Mouse (Mus musculus): ENCODE measurements at regions not wholly inside any gene's neighbourhood (a gene's known extent, or its start where the extent isn't known, plus 50 kb on each side); places are given as distances from the start of the nearest gene placed in this dataset.
A peak's percentile ranks its signal among the peaks of the same experiment; 100 is the strongest.

DNA sequence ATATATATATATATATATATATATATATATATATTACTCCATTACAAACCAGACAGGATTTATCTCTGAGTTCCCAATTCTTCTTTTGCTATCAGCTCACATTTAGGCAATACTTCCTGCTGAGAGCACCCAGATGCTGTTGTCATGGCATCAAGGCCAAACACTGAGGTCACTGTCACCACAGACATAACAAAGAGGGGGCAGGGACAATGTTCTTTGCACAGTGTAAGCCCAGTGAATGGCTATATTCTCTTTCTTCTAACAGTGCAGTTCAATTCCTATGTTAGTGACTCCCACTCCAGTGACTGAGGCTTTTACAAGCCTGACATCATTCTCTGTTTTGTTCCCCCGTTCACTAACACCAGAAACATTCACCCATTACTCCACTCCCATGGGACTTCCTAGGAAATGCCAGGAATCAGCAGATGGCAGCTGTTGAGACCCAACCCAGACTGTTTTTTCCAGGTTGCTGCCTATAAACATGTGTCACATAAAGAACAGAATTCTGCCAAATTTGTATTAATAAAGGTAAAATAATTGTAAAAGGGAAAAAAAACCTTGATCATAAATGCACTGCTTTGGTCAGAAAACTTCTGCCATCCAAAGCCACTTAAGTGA is 289.5 kb downstream of the Slc22a22 start:
- intact Hi-C loops (cut with DNase I; ENCODE audit: low total_unique reads), result no loop called here
- DNase-seq, result no peak

DNA sequence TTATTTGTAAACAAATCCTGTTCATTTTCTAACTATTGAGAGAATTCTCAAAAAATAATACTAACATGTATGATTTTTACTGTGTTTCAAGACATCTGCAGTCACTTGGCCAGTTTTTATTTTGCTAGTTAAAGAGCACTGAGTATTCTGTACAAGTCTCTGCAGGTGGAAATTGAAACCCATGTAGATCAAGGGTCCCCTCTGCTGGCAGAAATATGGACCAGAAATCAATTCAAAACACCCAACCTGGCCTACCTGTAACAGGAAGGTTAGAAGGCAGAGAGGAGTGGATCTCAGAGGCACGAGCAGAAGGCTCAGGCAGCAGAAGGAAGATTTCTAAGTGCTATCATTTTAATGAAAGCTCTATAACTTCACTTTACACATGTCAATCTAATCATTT is 298.3 kb downstream of the Slc22a22 start:
- intact Hi-C loops (cut with DNase I; ENCODE audit: low total_unique reads), result no loop called here
- DNase-seq, result no peak

DNA sequence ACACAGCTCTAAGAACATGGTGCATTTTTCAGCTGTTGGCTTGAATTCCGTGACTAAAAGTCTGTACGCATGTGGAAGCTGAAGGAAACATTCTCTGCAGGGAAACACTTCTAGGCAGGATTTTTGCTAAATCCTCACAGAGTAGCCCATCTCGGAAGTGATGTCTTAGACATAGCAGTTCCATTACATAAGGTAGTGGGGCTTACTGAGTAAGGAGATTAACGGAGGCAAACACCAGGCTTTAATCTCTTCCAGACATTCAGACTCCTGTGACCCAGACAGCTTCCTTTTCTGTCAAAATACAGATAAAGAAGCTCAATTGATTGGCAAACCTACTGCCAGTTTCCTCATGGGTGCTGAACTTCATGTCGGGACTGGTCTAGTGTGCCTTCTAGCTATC is 304.7 kb downstream of the Slc22a22 start:
- intact Hi-C loops (cut with DNase I; ENCODE audit: low total_unique reads), result no loop called here
- no peak for DNase-seq

DNA sequence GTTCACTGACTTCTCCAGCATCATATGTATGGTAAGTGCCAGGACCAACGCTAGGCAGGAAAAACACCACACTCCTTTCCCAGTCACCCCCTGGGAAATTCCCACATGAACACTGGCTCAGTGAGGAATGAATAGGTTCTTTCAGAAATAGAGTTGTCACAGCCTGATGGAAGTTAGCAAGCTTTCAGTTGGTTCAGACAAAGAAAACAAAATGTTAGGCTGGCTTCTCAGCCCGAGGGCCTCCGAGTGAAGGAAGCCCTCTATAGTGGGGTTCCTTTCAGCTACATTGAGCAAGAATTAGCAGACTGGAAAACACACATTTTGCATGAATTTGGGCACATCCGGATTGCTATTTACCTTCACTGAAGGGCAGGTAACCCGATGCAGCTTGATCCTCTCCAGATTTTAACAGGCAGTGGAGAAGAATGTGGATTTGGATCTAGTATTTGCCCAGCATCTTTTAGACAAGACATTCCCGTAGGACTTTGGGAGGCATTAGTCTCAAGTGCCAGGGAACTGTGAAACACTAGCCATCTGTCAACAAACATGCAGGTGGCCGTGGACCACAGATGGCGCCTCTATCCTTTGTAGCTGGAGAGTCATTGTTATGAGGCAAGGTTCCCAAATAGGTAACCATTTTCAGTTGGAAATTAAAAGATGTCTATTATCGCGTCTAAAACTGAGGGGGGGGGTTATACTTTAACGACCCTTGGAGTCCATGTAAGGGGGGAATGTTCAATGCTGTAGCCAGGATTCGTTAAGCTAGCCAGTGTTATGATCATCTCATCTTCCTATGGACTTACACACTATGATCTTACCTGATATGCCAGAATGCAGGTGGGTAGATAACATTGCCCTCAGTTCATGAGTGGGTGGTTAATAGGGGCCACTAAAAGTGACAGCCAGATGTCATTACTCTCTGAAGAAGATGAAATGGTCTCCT is 314.8 kb downstream of the Slc22a22 start:
- DNase-seq, result no peak
- intact Hi-C loops (cut with DNase I; ENCODE audit: low total_unique reads), result no loop called here

DNA sequence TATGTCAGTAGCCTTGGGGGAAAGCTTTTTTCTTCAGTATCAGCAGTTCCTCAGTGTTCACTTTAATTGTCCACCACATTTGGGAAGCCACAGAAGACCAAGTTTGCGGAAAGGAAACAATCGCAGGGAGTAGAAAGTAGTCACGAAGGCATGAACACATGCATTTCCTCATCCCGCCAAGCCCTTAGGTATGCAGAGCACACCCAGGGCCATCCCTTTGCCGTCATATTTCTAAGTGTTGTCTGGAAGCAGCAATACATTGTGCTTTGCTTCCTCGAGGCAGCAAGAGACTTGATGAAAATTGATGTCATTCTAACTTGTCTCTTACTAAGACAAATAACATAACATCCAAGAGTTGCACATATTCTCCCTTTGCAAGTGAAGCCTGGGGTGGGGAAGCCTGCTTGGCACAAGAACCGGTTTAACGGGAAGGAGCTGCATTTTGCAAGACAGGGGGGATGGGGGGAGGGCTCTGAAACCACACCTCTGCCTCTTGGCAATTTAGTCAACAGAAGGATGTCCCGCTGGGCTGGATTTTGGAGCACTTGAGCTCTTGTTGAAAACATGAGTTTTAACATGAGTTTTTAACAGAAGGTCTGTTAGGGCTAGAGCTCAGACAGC is 337.2 kb downstream of the Slc22a22 start:
- DNase-seq, result peak; percentile 13
- intact Hi-C loops (cut with DNase I; ENCODE audit: low total_unique reads), result no loop called here

DNA sequence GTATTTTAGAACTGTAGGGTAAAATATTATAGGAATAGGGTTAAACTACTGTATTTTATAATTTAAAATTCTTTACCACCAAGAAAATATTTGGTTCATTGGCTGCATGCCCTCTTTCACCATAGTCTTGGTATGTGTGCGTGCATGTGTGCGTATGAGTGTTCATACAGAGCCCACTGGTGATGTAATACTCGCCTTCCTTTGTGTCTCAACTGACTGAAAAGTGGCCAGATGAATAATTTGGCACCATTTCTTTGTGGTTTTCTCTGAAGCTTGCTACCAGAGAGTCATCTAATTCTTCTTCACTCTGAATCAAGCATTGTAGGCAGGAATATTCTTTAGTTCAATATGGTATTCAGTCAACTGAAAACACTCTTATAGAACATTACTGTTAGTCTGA is 372.7 kb downstream of the Slc22a22 start:
- intact Hi-C loops (cut with DNase I; ENCODE audit: low total_unique reads), result no loop called here
- no peak for DNase-seq

DNA sequence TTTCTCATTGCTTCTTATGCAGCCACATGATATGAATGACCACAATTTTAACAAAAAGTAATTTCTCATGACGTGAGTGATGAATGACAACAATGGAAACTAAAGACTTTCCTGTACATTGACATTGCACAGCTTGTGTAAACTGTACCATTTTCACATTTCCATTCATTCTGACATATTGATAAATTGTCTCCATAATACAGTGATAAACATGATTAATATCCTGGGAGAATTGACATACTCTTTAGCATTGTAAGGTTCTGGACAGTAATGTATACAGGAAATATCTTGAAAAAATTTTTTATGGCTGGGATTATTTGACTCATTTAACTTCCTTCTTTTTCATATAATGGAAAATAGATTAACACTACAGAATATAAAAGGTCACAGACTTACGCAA is 380.1 kb downstream of the Slc22a22 start:
- DNase-seq, result no peak
- intact Hi-C loops (cut with DNase I; ENCODE audit: low total_unique reads), result no loop called here

DNA sequence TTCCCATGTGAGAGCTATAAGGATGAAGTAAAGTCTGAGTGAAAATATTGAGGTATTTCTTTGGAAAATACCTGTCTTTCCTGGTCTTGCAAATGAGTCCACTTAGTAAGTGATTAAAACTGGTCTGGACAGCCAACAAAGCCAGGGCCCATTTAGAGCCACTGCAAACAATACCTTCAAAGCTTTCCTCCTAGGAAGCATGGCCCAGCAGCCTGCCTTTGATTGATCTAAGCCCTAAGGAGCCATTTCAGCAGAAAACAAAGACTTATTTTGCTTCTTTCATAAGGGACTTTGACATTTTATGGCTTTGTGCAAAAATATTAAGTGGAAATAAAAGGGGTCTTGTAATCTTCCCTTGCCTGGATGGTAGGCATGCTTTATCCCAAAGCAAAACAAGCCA is 397.6 kb downstream of the Slc22a22 start:
- DNase-seq, result no peak
- intact Hi-C loops (cut with DNase I; ENCODE audit: low total_unique reads), result no loop called here

DNA sequence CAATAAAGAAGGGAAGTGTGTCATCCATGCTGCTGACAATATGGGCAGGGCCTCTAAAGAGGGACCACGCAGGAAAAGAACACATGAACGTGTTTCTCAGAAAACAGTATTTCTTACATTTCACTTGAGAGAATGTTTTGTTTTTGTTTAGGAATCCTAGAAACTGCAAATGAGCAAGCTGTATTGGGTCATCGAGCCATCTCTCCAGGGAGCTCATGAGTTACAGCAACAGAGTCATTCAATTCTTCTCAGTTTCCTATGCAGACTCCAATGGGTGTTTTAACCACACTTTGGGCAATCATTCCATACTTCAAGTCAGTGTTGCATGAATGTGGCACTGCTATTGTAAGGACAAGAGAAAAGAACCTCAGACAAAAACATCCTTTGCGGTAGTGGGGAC is 403.6 kb downstream of the Slc22a22 start:
- intact Hi-C loops (cut with DNase I; ENCODE audit: low total_unique reads), result no loop called here
- no peak for DNase-seq

DNA sequence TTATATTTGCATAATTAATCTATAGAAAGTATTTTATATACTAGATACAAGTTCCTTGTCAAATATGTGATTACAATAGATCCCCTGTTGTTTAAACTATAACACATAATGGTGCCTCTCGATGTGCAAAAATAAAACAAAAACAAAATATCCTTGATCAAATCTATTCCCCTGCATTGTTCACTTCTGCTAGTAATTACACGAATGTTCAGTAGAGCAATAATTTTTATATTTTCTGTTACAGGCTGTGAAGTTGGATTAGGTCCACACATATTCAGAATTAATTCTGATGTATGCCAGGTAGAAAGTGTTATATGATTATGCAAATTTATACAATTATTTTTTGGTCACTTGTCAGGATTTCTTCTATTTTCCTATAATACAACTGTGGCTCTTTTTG is 415.9 kb downstream of the Slc22a22 start:
- DNase-seq, result no peak
- intact Hi-C loops (cut with DNase I; ENCODE audit: low total_unique reads), result no loop called here

DNA sequence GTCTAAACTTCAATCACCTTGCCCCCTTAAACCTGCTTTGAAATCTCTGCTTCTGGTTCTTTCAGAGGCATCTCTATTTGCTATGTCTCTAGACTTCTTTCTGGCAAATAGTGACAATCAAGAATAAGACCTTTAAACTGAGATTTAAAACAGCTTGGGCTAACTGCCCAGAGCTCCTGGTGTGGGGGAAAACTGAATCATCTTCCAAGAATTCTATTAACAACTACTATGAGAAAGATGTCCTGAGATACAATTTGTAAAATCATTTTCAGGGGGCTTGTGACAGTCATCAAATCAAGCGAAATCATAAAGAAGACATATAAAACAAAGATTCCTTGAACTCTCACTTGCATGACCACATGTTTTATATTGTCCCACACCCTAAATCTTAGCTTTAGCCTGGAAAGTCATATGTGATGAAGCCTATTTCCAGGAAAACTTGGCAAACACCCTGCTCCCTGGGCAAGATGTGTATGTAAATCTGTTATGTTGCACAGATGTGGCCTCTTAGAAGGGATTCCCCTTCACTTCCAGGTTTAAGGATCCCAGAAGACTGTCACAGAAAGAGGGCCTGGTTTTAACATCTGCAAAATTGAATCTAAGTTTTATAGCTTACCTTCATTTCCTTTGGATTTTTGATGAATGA is 417.8 kb downstream of the Slc22a22 start:
- intact Hi-C loops (cut with DNase I; ENCODE audit: low total_unique reads), result no loop called here
- no peak for DNase-seq

DNA sequence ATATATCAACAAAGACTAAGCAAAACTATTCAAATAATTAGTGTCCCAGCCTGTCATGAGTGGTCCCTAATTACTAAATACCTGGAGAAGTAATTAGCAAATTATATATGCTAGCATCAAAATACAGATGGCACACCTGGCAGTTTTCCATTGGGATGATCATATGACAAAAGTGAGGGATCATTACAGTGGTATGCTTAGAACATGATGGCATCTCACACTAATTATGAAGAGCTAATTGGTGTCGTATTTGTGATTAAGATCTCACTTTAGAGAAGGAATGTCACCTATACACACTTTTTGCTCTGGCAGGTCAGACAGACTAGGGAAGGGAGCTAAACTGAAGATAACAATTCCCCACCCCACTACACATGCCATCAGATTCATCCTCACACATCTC is 425.1 kb downstream of the Slc22a22 start:
- intact Hi-C loops (cut with DNase I; ENCODE audit: low total_unique reads), result no loop called here
- DNase-seq, result no peak

DNA sequence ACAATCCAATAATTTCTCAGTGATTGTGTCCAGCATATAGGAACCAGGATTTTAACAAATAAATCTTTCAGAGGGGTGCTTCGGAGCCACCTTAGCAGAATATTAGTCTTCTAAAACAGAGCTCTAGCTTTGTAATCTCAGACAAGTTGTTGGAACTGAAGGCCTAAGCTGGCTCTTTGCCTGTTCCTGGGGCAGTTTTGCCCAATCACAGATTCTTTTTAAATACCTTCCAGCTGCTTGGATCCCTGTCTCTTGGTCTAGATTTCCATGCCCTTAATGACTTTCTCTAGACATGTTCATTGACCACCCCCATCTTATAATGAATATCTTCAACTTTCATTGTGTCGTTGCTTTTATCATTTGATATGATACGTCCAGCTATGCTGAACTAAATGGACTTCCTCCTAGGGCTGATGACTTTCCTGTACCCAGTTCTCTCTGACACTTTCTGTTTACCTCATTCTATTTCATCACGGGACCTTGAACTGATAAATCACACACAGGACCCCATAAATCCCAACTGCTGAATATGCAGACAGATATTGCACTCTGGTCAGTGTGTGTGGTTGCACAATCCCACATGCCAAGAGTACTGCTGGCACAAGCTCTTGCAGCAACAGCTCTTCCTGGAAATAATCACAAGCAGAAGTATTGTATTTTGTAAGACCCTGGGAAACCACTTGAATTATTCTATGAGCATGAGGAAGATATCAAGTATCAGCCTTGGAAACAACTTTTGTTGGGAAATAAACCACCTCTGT is 440.4 kb downstream of the Slc22a22 start:
- intact Hi-C loops (cut with DNase I; ENCODE audit: low total_unique reads), result no loop called here
- DNase-seq, result no peak

DNA sequence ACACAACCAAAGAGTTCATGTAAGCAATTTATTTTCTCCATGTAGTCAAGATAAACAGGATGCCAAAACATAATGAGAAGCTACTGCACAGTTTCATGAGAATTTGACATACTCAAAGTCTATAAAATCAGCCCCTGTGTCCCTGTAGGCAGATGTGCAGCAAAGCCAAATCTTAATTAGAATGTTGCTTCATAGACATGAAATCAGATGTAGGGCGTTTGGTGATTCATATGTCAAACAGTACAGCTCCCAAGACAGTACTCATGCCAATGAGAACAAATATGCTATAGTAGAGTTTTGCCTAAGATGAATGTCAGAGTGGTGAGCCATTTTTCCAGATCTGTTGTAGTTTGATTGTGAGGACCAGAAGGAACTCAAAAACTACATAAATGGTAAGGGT is 444.4 kb downstream of the Slc22a22 start:
- DNase-seq, result no peak
- intact Hi-C loops (cut with DNase I; ENCODE audit: low total_unique reads), result no loop called here
